Mouse (Mus musculus) heart, embryonic 15.5 days (tissue): Measurements from ENCODE around the gene Slbp. TPM values are rescaled to one million over a fixed set of nuclear protein-coding genes. Genes with fewer than 3 reads are reported as not detected.

Source experiments
- ATAC-seq: fragments of 200-750 bp; cut with Nextera tagmentation; replicated peaks from 2 replicates; pipeline ENCODE4 v1.8.0; 2017; ENCODE audit warnings: low read depth, moderate TSS enrichment; ENCODE audit not compliant: insufficient number of reproducible peaks, insufficient read depth, low FRiP score
- H3K27ac ChIP-seq: fragments of 300-500 bp; sonication (generic); 2 replicates; pipeline ENCODE4 v1.5.1; 2015; ENCODE audit warnings: mild to moderate bottlenecking, inconsistent platforms
- H3K27me3 ChIP-seq: fragments of 300-500 bp; sonication (generic); 2 replicates; pipeline ENCODE4 v1.6.1; 2015; ENCODE audit warnings: inconsistent platforms
- H3K36me3 ChIP-seq: fragments of 300-500 bp; sonication (generic); 2 replicates; pipeline ENCODE4 v1.6.1; 2015; ENCODE audit warnings: mild to moderate bottlenecking, inconsistent platforms
- H3K4me1 ChIP-seq: fragments of 300-500 bp; sonication (generic); replicated peaks from 2 replicates; pipeline ENCODE4 v1.6.1; 2015; ENCODE audit warnings: inconsistent platforms
- H3K4me2 ChIP-seq: fragments of 300-500 bp; sonication (generic); 2 replicates; pipeline ENCODE4 v1.6.1; 2015; ENCODE audit warnings: inconsistent platforms, mild to moderate bottlenecking, moderate library complexity
- H3K4me3 ChIP-seq: fragments of 300-500 bp; sonication (generic); 2 replicates; pipeline ENCODE4 v1.5.1; 2015; ENCODE audit warnings: mild to moderate bottlenecking, inconsistent platforms
- H3K9ac ChIP-seq: fragments of 300-500 bp; sonication (generic); 2 replicates; pipeline ENCODE4 v1.6.1; 2015; ENCODE audit warnings: mild to moderate bottlenecking, inconsistent platforms
- H3K9me3 ChIP-seq: fragments of 300-500 bp; sonication (generic); replicated peaks from 2 replicates; pipeline ENCODE4 v1.6.1; 2016; ENCODE audit warnings: inconsistent platforms
- WGBS: fragments of 180-500 bp; shearing (Covaris S2); methylation state at CpG from one replicate; pipeline ENCODE4 v1.1.7; 2015; ENCODE audit warnings: mixed read lengths; 5-methylcytosine and 5-hydroxymethylcytosine counted together
- polyA plus RNA-seq: library from polyadenylated mRNA; unstranded; fragments of >200 nt; fragmentation: Nextera tagmentation; extraction: Ambion mirVana; gene quantifications from 2 replicates; pipeline ENCODE4 v1.2.1, GENCODE M21; 2015

Gene Slbp
- polyA plus RNA-seq, 1 experiment from 2014 or later: 99.3 TPM

DNA sequence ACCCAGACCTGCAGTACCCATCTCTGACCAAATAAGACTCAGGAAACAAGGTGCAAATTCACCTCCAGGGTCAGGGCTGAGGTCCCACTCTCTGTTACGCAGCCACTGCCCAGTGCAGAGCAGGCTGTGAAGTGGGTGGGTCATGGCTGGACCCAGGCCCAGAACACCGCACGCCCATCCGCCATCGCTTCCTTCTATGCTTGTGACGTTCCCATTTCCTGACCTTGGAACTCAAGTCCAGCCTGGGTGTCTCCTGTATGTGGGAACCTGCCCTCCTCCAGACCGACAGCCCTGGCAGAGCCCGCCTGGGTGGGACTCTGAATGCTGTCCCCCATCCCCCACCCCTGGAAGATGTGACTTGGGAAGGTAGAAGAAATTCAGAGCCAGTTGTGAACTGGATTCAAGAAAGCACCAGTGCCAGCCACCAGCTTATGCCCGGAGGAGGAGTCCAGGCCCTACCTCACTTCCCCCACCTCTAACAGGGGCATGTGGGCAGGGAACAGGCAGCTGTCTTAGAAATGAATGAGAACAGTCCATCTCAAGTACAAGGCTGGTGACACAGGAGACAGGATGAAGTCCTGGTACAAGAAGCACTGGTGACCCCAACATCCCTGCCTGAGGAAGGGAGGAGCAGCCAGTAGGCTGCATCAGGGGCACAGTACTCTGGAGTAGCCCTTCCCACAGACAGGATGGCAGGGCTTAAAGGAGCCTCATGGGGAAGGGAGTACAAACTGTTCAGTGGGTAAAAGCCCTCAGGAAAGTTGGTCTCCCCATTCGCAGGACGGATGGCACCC lies 37.7 kb upstream of the Slbp start:
- Histone ChIP-seq H3K27me3 (peaks cover 11% of the 10 kb centered on the region), H3K27ac (peak overlapping the region; percentile 35; the same call in 1 of the 2 replicates)

DNA sequence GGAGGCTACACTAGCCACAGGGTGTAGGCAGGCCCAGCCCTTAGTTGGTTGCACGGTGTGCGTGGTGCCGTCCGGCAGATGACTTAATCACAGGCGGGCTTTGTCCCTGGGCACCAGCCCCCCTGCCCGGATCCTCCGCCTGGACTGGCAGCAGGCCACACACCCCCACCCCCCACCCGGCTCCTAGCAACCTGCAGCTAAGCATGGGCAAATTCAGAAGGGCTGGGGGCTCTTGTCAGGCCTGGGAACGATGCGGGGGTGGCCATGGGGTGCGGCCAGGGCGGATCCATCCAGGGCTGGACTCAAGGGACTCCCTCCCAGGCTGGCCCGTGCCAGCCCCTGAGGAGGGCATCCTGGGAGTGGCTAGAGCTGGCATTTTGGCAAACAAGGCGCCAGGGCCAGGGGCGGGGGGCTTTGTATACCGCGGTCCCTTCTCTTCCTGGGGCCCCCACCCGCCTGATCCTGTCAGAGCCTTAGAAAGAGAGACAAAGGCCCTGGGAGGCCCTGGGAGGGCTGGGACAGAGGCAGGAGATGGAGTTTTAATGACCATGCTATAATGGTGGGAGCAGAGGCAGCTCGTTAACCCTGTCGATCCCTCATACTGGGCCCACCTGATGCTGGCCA lies 37.0 kb upstream of the Slbp start:
- no peak; the same call in 1 of the 2 replicates for ATAC-seq
- Histone ChIP-seq H3K9ac (0 out of 2 replicates have a peak overlapping the region, but pooled peaks have one; percentile 5), H3K27ac (peak overlapping the region; percentile 39), H3K4me3 (no peak overlapping the region), H3K4me2 (no peak overlapping the region), H3K36me3 (no peaks in the 10 kb centered on the region), H3K4me1 (peaks cover 35% of the 10 kb centered on the region), H3K27me3 (peaks cover 7% of the 10 kb centered on the region), H3K9me3 (no peaks in the 10 kb centered on the region)
- 60% methylated on average over 20 of the region's 20 CpGs for WGBS

More for the DNA sequence above, 37.7 kb upstream of the Slbp start:
- Histone ChIP-seq H3K4me2 (no peak overlapping the region), H3K9ac (0 out of 2 replicates have a peak overlapping the region, but pooled peaks have one; percentile 5), H3K4me3 (no peak overlapping the region), H3K9me3 (no peaks in the 10 kb centered on the region), H3K4me1 (peaks cover 40% of the 10 kb centered on the region), H3K36me3 (no peaks in the 10 kb centered on the region)
- 73% methylated on average over 11 of the region's 11 CpGs for WGBS
- peak; percentile 57 for ATAC-seq

DNA sequence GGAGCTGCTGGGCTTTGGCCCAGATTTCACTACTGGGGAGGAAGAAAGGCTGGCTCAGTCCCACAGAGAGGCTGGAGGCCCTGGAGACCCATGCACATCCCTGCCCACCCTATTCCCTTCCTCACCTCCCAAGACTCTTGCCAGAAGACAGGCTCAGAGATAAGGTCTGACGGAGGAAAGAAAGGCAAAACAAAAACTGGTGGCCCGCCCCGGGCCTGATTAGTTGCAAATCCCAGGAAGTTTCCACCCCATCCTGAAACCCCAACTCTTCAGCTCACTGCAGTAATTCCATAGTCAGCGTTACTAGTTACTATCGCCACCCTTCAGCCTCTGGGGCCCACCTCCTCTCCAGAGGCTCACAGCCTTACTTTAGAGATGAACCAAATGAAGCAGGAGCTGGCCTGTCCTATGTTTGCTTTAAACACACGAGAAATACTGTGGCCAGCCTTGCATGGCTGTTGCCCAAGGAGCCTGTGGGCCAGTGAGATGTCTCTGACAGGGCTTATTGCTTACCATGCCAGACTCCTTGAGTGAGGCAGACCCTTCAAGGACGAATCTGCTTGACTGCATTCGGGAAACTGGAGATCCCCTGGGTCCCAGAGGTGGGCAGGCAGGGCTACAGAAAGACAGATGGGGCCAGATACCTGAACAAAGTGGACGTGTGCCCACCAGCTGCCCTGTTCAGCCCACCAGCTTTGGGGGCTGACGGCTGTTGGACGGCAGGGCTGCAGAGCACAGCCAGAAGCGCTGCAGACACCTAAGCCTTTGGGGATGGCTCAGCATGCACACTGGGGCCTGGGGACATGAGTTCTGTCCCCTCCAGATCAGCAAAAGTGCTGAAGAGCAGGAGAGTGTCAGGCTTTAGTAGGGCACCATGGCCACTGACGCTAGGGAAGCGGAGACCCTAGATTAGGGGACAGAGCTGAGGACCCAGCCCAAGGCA lies 36.2 kb upstream of the Slbp start:
- H3K36me3 ChIP-seq: no peaks in the 10 kb centered on the region
- H3K9ac ChIP-seq: no peak overlapping the region
- peak overlapping the region; percentile 39 for H3K27ac ChIP-seq
- H3K4me3 ChIP-seq: no peak overlapping the region
- H3K4me2 ChIP-seq: no peak overlapping the region
- ATAC-seq: no peak
- WGBS: 56% methylated on average over 14 of the region's 14 CpGs
- peaks cover 39% of the 10 kb centered on the region for H3K4me1 ChIP-seq
- no peaks in the 10 kb centered on the region for H3K27me3 ChIP-seq
- H3K9me3 ChIP-seq: no peaks in the 10 kb centered on the region

DNA sequence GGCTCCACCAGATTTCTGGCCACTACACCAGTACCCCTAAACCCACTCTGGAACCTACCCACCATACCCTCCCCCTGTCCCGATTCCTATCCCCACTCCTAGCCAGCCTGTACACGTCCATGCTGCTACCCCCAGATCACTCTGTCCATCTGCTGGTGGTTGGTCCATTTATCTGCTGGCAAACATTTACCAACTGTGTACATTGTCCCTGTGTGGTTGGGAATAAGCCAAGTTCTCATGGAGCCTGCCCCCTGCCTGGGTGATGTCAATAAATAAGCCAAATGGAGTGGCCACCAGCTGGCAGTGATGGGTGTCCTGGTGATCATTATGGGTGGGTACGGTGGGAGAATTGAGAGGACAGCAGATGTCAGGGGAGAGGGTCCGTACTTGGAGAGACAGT lies 34.8 kb upstream of the Slbp start:
- WGBS: 89% methylated on average over 4 of the region's 4 CpGs
- H3K9ac ChIP-seq: no peak overlapping the region
- no peaks in the 10 kb centered on the region for H3K9me3 ChIP-seq
- no peak for ATAC-seq
- peaks cover 30% of the 10 kb centered on the region for H3K4me1 ChIP-seq
- no peak overlapping the region for H3K4me2 ChIP-seq
- H3K27ac ChIP-seq: no peak overlapping the region
- no peaks in the 10 kb centered on the region for H3K27me3 ChIP-seq
- H3K36me3 ChIP-seq: no peaks in the 10 kb centered on the region
- no peak overlapping the region for H3K4me3 ChIP-seq

DNA sequence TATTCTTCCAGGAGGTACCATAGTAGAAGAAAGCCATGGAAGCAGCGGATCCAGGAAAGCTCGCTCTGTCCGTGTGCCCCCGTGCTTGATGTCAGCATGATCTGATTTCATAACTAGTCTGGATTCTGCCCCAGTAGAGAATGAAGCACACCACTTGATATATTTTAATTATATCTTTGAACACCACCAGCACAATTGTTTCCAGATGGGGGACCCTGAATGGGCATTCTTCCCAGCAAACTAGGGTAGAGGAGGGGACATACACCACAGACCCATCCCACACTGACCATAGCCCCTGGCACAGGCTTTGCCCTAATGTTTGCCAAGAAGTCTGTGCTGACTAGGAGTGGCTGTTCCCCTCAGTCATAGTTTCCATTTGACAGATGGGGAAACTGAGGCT lies 32.6 kb upstream of the Slbp start:
- 88% methylated on average over 4 of the region's 4 CpGs for WGBS
- Histone ChIP-seq H3K4me1 (peaks cover 30% of the 10 kb centered on the region), H3K36me3 (no peaks in the 10 kb centered on the region)

DNA sequence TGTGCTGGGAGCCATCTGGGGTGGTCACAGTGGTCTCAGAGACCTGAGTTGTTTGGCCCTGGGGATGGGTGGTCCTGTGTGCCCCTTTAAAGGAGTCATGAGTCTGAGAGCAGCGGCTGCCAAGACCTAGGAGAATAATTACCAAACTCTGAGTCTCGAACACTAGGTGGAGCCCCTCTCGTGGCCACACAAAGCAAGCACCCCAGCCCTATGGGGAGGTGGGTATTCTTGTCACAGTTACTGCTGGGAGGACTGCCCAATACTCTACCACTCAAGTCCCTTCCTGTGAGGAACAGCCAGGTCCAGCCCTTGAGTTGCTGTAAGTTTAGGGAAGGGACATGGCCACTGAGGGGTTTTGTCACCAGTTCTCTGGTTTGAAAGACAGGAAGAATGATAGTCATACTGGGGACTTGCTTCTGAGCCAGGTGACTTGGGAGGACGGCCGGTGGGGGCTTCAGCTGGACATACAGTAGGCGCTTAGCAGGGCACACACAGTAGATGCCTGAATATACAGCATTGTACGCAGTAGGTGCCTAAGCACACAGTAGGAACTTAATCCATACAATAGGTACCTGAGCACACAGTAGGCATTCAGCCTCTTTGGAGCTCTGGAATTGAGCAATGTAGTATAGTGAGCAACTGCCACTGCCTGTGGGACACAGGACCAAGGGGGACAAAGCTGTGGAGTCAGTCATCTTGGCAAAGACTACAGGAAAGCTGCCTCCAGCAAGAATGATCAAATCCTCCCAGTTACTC lies 31.7 kb upstream of the Slbp start:
- H3K36me3 ChIP-seq: no peaks in the 10 kb centered on the region
- peaks cover 21% of the 10 kb centered on the region for H3K4me1 ChIP-seq
- 42% methylated on average over 7 of the region's 7 CpGs for WGBS
- H3K27ac ChIP-seq: no peak overlapping the region
- ATAC-seq: 0 out of 2 replicates have a peak, but pooled peaks have one; percentile 37
- no peaks in the 10 kb centered on the region for H3K9me3 ChIP-seq
- no peak overlapping the region for H3K4me3 ChIP-seq
- H3K4me2 ChIP-seq: no peak overlapping the region
- no peaks in the 10 kb centered on the region for H3K27me3 ChIP-seq
- no peak overlapping the region for H3K9ac ChIP-seq

More for the DNA sequence above, 32.6 kb upstream of the Slbp start:
- H3K4me2 ChIP-seq: no peak overlapping the region
- H3K27ac ChIP-seq: no peak overlapping the region
- no peak overlapping the region for H3K9ac ChIP-seq
- no peak overlapping the region for H3K4me3 ChIP-seq
- no peaks in the 10 kb centered on the region for H3K27me3 ChIP-seq
- ATAC-seq: no peak
- H3K9me3 ChIP-seq: no peaks in the 10 kb centered on the region

DNA sequence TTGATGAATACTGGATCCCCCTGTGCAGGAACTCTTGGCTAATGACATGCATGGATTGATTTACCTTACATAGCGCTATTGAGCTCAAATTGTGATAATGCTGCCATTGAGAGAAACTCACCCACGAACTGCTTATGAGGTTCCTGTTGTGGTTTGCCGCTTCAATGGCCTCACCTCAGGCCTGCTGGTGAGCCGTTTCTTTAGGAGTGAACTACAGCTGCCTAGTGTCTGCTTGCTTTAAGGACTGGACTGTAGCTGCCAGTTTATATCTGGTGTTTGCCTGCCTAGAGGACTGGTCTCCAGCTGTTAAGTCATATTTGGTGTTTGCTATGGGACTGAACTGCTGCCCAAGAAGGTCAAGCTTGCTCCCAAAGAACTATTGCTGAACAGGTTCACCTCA lies 30.6 kb upstream of the Slbp start:
- Histone ChIP-seq H3K4me2 (no peak overlapping the region), H3K4me3 (no peak overlapping the region), H3K27me3 (no peaks in the 10 kb centered on the region), H3K36me3 (no peaks in the 10 kb centered on the region), H3K9me3 (no peaks in the 10 kb centered on the region), H3K4me1 (peaks cover 11% of the 10 kb centered on the region), H3K27ac (no peak overlapping the region), H3K9ac (no peak overlapping the region)
- 78% methylated on average over 4 of the region's 4 CpGs for WGBS
- no peak for ATAC-seq

DNA sequence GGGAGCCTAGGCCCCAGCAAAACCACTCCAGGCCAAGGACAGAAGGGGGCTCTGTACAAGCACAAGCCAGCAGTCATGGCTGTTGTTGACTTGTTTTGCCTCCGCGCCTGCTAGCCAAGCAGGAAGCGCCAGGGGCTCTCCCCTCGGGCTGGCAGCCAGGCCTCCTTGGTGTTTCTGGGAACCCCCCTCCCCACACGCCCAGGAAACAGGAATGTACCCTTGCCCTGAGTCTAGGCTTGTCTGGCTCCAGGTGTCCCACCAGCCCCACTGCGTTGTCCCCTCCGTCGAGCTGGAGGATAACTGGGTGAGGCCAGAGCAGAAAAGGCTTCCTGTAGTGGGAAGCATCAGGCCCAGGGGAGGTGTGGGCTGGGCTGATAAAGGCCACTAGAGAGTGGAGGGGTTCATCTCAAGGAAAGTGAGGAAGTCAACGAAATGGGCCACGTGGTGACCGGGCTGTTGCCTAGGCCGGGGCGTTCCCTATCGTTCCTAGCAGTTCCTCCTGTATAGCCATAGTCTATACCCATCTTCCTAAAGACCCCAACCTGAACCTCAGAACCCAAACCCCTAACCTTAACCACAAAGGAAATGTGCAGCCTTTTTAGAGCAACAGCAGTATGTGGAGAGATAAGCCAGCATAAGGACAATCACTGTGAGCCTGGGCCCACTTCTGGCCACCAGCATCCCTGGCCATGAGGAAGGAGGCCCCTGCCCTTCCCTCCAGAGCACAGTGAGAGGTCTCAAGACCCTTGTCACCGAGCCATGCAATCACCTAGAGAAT lies 29.4 kb upstream of the Slbp start:
- Histone ChIP-seq H3K4me2 (no peak overlapping the region), H3K9ac (no peak overlapping the region), H3K9me3 (no peaks in the 10 kb centered on the region), H3K4me1 (peaks cover 9% of the 10 kb centered on the region; the same call in 1 of the 2 replicates), H3K27me3 (no peaks in the 10 kb centered on the region), H3K36me3 (no peaks in the 10 kb centered on the region), H3K4me3 (no peak overlapping the region), H3K27ac (no peak overlapping the region)
- no peak for ATAC-seq
- 63% methylated on average over 15 of the region's 15 CpGs for WGBS

DNA sequence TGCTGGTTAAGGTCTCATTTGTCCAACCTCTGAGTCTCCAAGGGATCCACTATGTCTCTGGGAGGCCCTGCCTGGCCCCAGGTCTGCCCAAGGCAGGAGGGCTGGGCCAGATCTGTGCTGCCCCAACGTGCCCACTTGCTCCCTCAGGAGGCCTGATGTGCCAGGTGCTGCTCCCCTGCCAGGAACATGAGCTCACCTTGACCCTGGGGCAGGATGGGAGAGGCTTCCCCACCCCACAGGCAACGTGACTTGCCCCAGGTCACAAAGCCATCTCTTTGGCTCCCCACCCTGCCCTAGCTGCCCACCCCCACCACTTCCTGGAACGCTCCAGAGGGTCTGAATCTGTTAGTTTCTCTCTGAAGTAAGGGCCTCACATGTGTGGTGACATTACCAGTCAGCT lies 28.7 kb upstream of the Slbp start:
- no peaks in the 10 kb centered on the region for H3K27me3 ChIP-seq
- peaks cover 9% of the 10 kb centered on the region; the same call in 1 of the 2 replicates for H3K4me1 ChIP-seq
- 61% methylated on average over 3 of the region's 3 CpGs for WGBS
- H3K36me3 ChIP-seq: no peaks in the 10 kb centered on the region
- no peak overlapping the region for H3K9ac ChIP-seq
- ATAC-seq: no peak
- no peaks in the 10 kb centered on the region for H3K9me3 ChIP-seq
- H3K4me3 ChIP-seq: no peak overlapping the region
- H3K4me2 ChIP-seq: no peak overlapping the region
- no peak overlapping the region for H3K27ac ChIP-seq

DNA sequence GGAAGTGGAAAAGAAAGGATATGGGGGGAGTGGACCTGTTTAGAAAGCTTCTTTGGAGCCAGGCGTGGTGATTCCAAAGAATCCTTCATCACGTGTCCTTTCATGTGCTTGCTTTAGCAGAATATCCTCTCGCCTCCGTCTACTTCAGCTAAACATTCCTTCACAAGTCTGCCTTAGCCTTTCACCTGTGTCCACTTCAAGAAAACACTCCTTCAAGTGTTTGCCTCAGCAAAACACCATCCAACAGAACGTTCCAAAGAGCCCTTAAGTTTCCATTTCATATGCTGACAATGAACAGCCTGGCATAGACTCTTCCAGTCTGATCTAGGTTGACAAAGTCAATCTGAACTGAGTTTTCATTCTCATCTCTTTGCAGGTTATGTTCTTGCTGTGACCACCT lies 25.9 kb upstream of the Slbp start:
- H3K4me2 ChIP-seq: no peak overlapping the region
- H3K9ac ChIP-seq: no peak overlapping the region
- no peaks in the 10 kb centered on the region for H3K9me3 ChIP-seq
- H3K4me1 ChIP-seq: peaks cover 13% of the 10 kb centered on the region
- no peaks in the 10 kb centered on the region for H3K27me3 ChIP-seq
- no peak for ATAC-seq
- no peak overlapping the region for H3K4me3 ChIP-seq
- H3K36me3 ChIP-seq: no peaks in the 10 kb centered on the region
- no peak overlapping the region for H3K27ac ChIP-seq
- 80% methylated on average over 5 of the region's 5 CpGs for WGBS
